ENCODE assay signal across 17 mouse cellular contexts in the genomic region with DNA sequence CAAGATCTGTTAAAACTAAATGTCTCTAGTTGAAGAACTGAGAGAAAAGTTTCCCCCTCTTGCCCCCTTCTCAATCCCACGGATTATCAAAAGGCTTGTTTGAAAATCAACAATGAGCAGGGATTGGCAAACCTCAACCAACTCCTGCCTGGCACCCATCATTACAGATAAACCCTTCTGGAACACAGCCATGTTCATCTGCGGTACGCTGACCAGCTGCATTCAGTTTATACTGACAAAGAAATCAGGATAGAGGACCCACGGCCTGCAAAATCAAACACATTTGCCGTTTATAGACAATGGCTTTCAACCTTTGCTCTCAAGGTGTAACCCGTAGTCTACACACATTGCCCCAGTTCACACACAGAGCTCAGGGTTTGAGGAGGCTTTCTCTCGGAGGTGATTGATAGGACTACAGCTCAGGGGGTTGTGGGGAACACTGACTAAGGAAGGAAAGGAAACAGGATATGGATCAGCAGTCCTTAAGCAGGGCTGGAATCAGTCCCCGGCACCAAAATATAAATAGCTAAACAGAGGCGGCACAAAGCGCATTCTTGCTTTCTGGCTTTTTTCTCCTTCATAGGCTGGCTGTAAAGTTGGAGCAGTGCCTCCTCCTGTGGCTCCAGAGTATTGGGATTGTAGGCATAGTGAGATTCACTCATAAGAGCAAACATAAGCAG. TPM values are rescaled to one million over a fixed set of nuclear protein-coding genes. Genes with fewer than 3 reads are reported as not detected.
DNase-seq lines count a peak whose midpoint lies in the region; ATAC-seq lines count a peak whose summit lies in the region.
"Had no signal": no experiment of that assay in that cellular context is flagged by ENCODE, and none has a peak within 500 bp of the region (broad histone marks: within the 10 kb centered on the region; RNA-seq: fewer than 3 reads in every experiment).

No protein-coding gene starts in this region.

- H3K9me3 ChIP-seq in intestine, embryonic 14.5 days (ENCODE audit: control insufficient read depth, low read length): no peaks in the 10 kb centered on the region
- H3K9me3 ChIP-seq: forebrain, embryonic 10.5 days; hindbrain, embryonic 15.5 days; limb, embryonic 13.5 days; midbrain, embryonic 15.5 days; neural tube, embryonic 13.5 days; stomach, embryonic 15.5 days had no signal

- H3K4me1 ChIP-seq in brown adipose tissue, adult 24 weeks (ENCODE audit: control insufficient read depth, insufficient read depth, insufficient read length, low read length): peaks cover 30% of the 10 kb centered on the region
- peaks cover 22% of the 10 kb centered on the region for H3K4me1 ChIP-seq in intestine, embryonic 14.5 days (replicated peaks; ENCODE audit: control insufficient read depth, insufficient read depth, low read length)
- H3K4me1 ChIP-seq: forebrain, embryonic 10.5 days; hindbrain, embryonic 15.5 days; midbrain, embryonic 15.5 days; neural tube, embryonic 13.5 days; stomach, embryonic 15.5 days had no signal

- H3K27ac ChIP-seq in brown adipose tissue, adult 24 weeks (replicated peaks; ENCODE audit: low read depth, low read length): peak overlapping the region; percentile 100
- H3K27ac ChIP-seq in intestine, embryonic 14.5 days (ENCODE audit: low read depth): peak overlapping the region; percentile 24; the same call in 1 of the 2 replicates
- H3K27ac ChIP-seq: forebrain, embryonic 10.5 days; hindbrain, embryonic 15.5 days; limb, embryonic 13.5 days; midbrain, embryonic 15.5 days; neural tube, embryonic 13.5 days; stomach, embryonic 15.5 days had no signal

- ATAC-seq in intestine, embryonic 14.5 days (replicated peaks; ENCODE audit: low FRiP score, low TSS enrichment, low read depth): no peak
- ATAC-seq: midbrain, embryonic 15.5 days had no signal

- intact Hi-C loops in left cerebral cortex, postnatal 36 days (cut with DNase I): no loop called here

- H3K27me3 ChIP-seq in intestine, embryonic 14.5 days (replicated peaks; ENCODE audit: control insufficient read depth, insufficient read depth, low read length): no peaks in the 10 kb centered on the region
- H3K27me3 ChIP-seq: hindbrain, embryonic 15.5 days; limb, embryonic 13.5 days; midbrain, embryonic 15.5 days; neural tube, embryonic 13.5 days; stomach, embryonic 15.5 days had no signal

- no peak overlapping the region for H3K4me2 ChIP-seq in intestine, embryonic 14.5 days (ENCODE audit: low read length)
- H3K4me2 ChIP-seq: hindbrain, embryonic 15.5 days; limb, embryonic 13.5 days; midbrain, embryonic 15.5 days; neural tube, embryonic 13.5 days; stomach, embryonic 15.5 days had no signal

- H3K36me3 ChIP-seq in intestine, embryonic 14.5 days (ENCODE audit: control insufficient read depth, insufficient read depth, low read length): no peaks in the 10 kb centered on the region
- H3K36me3 ChIP-seq: forebrain, embryonic 10.5 days; hindbrain, embryonic 15.5 days; limb, embryonic 13.5 days; midbrain, embryonic 15.5 days; neural tube, embryonic 13.5 days; stomach, embryonic 15.5 days had no signal

- peak overlapping the region; percentile 28; the same call in 1 of the 2 replicates for H3K4me3 ChIP-seq in brown adipose tissue, adult 24 weeks (ENCODE audit: insufficient read depth, low read depth, low read length)
- no peak overlapping the region for H3K4me3 ChIP-seq in intestine, embryonic 14.5 days (ENCODE audit: low read depth, low read length)
- H3K4me3 ChIP-seq: forebrain, embryonic 10.5 days; hindbrain, embryonic 15.5 days; limb, embryonic 13.5 days; midbrain, embryonic 15.5 days; neural tube, embryonic 13.5 days; stomach, embryonic 15.5 days had no signal

- H3K9ac ChIP-seq in intestine, embryonic 14.5 days (ENCODE audit: low read length): no peak overlapping the region
- H3K9ac ChIP-seq: hindbrain, embryonic 15.5 days; limb, embryonic 13.5 days; midbrain, embryonic 15.5 days; neural tube, embryonic 13.5 days; stomach, embryonic 15.5 days had no signal

- 49% methylated on average over 10 of the region's 10 CpGs for WGBS in intestine, embryonic 14.5 days

- DNase-seq in heart, adult 18-20 months: peak; percentile 55 to 59
- no peak for DNase-seq in heart, adult 9 months (ENCODE audit: low spot score in 2 of 2)
- no peak for DNase-seq in intestine, embryonic 14.5 days (ENCODE audit: low spot score)
- DNase-seq in lung, postnatal 10 days: peak; percentile 53
- no peak for DNase-seq in spleen, adult 12 weeks (ENCODE audit: low spot score)
- no peak for DNase-seq in left cerebral cortex, postnatal 36 days (ENCODE audit: low spot score in 2 of 2)
- DNase-seq in embryo, embryonic 10.5 days (ENCODE audit: low spot score): no peak
- DNase-seq: adrenal gland, adult 8-10 months; cerebellum, adult 11 months; gastrocnemius, postnatal 25 days had no signal

RNA-seq across cellular contexts. Expression of a gene that starts 19.3 kb away (rescaled TPM):
- total RNA-seq in heart, adult 18-20 months (2021): 100 to 1,000 TPM; 116 to 138 TPM
- 969 and 1,325 TPM in 2 replicates for polyA plus RNA-seq in brown adipose tissue, adult 24 weeks (2012; ENCODE audit: insufficient read depth, insufficient read length, missing spikeins)
- 75.1 and 78.0 TPM in 2 replicates for polyA plus RNA-seq in intestine, embryonic 14.5 days (2014; fragmentation: Nextera tagmentation; extraction: Ambion mirVana)
- total RNA-seq in left cerebral cortex, postnatal 36 days (2021): 10 to 100 TPM; 10.4 to 13.4 TPM

RNA-seq across cellular contexts. Expression of a gene that starts 59.2 kb away (rescaled TPM):
- 10 to 100 TPM; 29.3 to 34.1 TPM for total RNA-seq in heart, adult 18-20 months (2021)
- polyA plus RNA-seq in brown adipose tissue, adult 24 weeks (2012; ENCODE audit: insufficient read depth, insufficient read length, missing spikeins): 13.7 and 14.5 TPM in 2 replicates
- polyA plus RNA-seq in intestine, embryonic 14.5 days (2014; fragmentation: Nextera tagmentation; extraction: Ambion mirVana): 7.4 and 9.3 TPM in 2 replicates
- total RNA-seq in left cerebral cortex, postnatal 36 days (2021): 10 to 100 TPM; 10.5 TPM

Comparison
In these comparisons a context has a peak if more than half of its experiments do, and no peak if none do; other contexts are left out.
1. DNase-seq: peak in heart, adult 18-20 months (2 of 2) and lung, postnatal 10 days (single experiment); none in heart, adult 9 months (0 of 2), intestine, embryonic 14.5 days (single experiment), spleen, adult 12 weeks (single experiment), left cerebral cortex, postnatal 36 days (0 of 2) and embryo, embryonic 10.5 days (single experiment).
2. RNA of a gene that starts 19.3 kb away (total RNA-seq): 116 to 138 TPM in heart, adult 18-20 months; 10.4 to 13.4 TPM in left cerebral cortex, postnatal 36 days; every median in the first group is over 4 times any median in the second.